Mouse (Mus musculus) forebrain, embryonic 11.5 days (tissue): ENCODE data around the gene Cdc14b. TPM values are rescaled to one million over a fixed set of nuclear protein-coding genes. Genes with fewer than 3 reads are reported as not detected.

Source experiments
- ATAC-seq: fragments of 200-750 bp; cut with Nextera tagmentation; replicated peaks from 2 replicates; pipeline ENCODE4 v1.8.0; 2017; ENCODE audit warnings: moderate TSS enrichment; ENCODE audit not compliant: low FRiP score
- DNase-seq: peaks from one replicate; pipeline ENCODE4 v3.0.0-alpha.2; 2017; ENCODE audit warnings: low spot score
- H3K27ac ChIP-seq: fragments of 300-500 bp; sonication (generic); 2 replicates; pipeline ENCODE4 v1.5.1; 2014; ENCODE audit warnings: low read depth, low read length
- H3K27me3 ChIP-seq: fragments of 300-500 bp; sonication (generic); 2 replicates; pipeline ENCODE4 v1.6.1; 2014; ENCODE audit warnings: mild to moderate bottlenecking, low read length, mixed read lengths; ENCODE audit not compliant: control insufficient read depth, insufficient read depth
- H3K36me3 ChIP-seq: fragments of 300-500 bp; sonication (generic); 2 replicates; pipeline ENCODE4 v1.6.1; 2014; ENCODE audit warnings: mild to moderate bottlenecking, low read length, moderate library complexity, mixed read lengths; ENCODE audit not compliant: control insufficient read depth, insufficient read depth
- H3K4me1 ChIP-seq: fragments of 300-500 bp; sonication (generic); replicated peaks from 2 replicates; pipeline ENCODE4 v1.6.1; 2014; ENCODE audit warnings: low read length, mixed read lengths; ENCODE audit not compliant: control insufficient read depth, insufficient read depth
- H3K4me2 ChIP-seq: fragments of 300-500 bp; sonication (generic); 2 replicates; pipeline ENCODE4 v1.6.1; 2014; ENCODE audit warnings: low read depth, mild to moderate bottlenecking, low read length, moderate library complexity, mixed read lengths; ENCODE audit not compliant: severe bottlenecking
- H3K4me3 ChIP-seq: fragments of 300-500 bp; sonication (generic); 2 replicates; pipeline ENCODE4 v1.5.1; 2014; ENCODE audit warnings: low read depth, low read length
- H3K9ac ChIP-seq: fragments of 300-500 bp; sonication (generic); 2 replicates; pipeline ENCODE4 v1.6.1; 2014; ENCODE audit warnings: low read length
- H3K9me3 ChIP-seq: fragments of 300-500 bp; sonication (generic); 2 replicates; pipeline ENCODE4 v1.6.1; 2016; ENCODE audit warnings: low read length, mixed read lengths; ENCODE audit not compliant: control insufficient read depth
- WGBS: fragments of 180-500 bp; shearing (Covaris S2); extraction: QIAGEN DNeasy Blood & Tissue Kit; methylation state at CpG from one replicate; pipeline ENCODE4 v1.1.7; 2014; 5-methylcytosine and 5-hydroxymethylcytosine counted together
- polyA plus RNA-seq: library from polyadenylated mRNA; unstranded; fragments of >200 nt; fragmentation: Nextera tagmentation; extraction: Ambion mirVana; gene quantifications from 2 replicates; pipeline ENCODE4 v1.2.1, GENCODE M21; 2014

The Cdc14b gene
- polyA plus RNA-seq, 1 experiment from 2014 or later = 13.7 TPM

DNA sequence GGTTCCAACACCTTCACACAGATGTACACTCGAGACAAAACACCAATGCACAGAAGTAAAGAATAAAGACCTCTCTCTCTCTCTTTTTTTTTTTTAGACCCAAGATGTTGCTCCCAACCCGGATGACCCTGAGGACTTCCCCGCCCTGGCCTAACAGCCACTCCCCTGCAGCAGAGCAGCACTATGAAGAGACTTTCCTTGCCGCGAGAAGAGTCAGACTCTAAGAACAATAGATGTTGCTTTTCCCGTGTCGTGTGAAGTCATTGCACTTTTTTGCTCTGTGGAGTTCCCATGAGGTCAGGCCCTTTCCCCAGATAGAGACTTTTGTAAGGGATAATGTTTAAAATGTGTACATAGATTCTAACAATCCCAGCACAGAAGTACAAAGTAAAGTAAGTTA lies 89.9 kb downstream of the Cdc14b start:
- Histone ChIP-seq H3K4me2 (no peak overlapping the region), H3K9ac (no peak overlapping the region), H3K4me1 (no peaks in the 10 kb centered on the region), H3K36me3 (no peaks in the 10 kb centered on the region), H3K27ac (no peak overlapping the region), H3K9me3 (no peaks in the 10 kb centered on the region), H3K27me3 (no peaks in the 10 kb centered on the region), H3K4me3 (no peak overlapping the region)
- WGBS = 84% methylated on average over 7 of the region's 7 CpGs
- ATAC-seq (no peak), DNase-seq (no peak)

DNA sequence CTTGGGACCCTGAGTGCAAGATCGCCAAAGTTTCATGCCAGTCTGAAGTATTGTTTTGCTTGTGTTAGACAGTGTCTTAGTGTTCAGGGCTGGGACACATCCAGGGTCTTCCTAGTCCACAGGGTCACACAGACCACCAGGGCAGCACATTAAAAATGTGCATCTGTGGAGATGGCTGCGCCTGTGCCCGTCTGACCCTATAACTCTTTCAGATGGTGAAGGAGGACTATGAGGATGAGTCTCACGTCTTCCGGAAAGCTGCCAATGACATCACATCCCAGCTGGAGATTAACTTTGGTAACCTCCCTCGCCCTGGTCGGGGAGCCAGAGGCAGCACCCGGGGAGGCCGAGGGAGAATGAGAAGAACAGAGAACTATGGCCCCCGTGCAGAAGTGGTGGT lies 90.7 kb downstream of the Cdc14b start:
- ATAC-seq (no peak), DNase-seq (no peak)
- no peak overlapping the region for H3K9ac ChIP-seq
- no peak overlapping the region for H3K4me3 ChIP-seq
- H3K4me2 ChIP-seq = no peak overlapping the region
- WGBS = 87% methylated on average over 10 of the region's 10 CpGs
- H3K9me3 ChIP-seq = no peaks in the 10 kb centered on the region
- no peaks in the 10 kb centered on the region for H3K27me3 ChIP-seq
- H3K27ac ChIP-seq = no peak overlapping the region
- no peaks in the 10 kb centered on the region for H3K36me3 ChIP-seq
- no peaks in the 10 kb centered on the region for H3K4me1 ChIP-seq

DNA sequence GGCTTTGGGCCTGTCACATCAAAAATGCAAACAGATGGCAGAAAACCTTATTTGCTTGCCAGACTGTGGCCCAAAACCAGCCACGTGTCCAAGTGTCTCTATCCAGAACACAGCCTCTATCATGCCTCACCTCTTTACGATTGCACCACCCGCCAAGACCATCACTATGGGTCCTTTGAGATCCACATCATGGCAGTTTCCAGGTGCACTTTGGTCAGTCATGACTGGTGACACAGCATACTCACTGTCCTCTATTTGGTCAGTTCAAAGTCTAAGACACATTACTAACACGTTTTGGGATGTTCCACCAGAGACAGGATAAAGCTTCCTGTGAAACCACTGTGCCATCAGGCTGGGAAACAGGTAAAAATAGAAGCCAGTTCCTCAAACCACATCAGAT lies 91.5 kb downstream of the Cdc14b start:
- Histone ChIP-seq H3K9me3 (no peaks in the 10 kb centered on the region), H3K4me2 (no peak overlapping the region), H3K4me3 (no peak overlapping the region), H3K4me1 (no peaks in the 10 kb centered on the region), H3K9ac (no peak overlapping the region), H3K27me3 (no peaks in the 10 kb centered on the region), H3K27ac (no peak overlapping the region), H3K36me3 (no peaks in the 10 kb centered on the region)
- no peak for ATAC-seq
- DNase-seq = no peak
- WGBS = 81% methylated on average over 4 of the region's 4 CpGs

DNA sequence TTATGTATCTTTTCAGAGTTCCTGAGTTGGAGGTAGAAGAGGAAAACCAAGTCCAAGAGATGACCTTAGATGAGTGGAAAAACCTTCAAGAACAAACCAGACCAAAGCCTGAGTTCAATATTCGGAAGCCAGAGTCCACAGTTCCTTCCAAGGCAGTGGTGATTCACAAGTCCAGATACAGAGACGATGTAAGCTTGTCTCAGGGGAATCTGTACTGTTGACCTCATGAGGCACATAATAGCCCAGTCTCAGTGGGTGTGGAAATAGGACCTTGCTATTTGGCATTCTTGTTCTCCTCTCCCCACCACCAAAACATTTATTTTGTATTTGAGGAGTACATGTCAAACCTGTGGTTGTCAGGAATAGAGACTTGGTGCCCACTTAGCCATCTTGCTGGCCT lies 93.0 kb downstream of the Cdc14b start:
- no peaks in the 10 kb centered on the region for H3K4me1 ChIP-seq
- H3K9me3 ChIP-seq = no peaks in the 10 kb centered on the region
- H3K36me3 ChIP-seq = no peaks in the 10 kb centered on the region; the same call in 1 of the 2 replicates
- H3K9ac ChIP-seq = no peak overlapping the region
- DNase-seq (no peak), ATAC-seq (no peak)
- H3K27me3 ChIP-seq = no peaks in the 10 kb centered on the region
- no peak overlapping the region for H3K4me2 ChIP-seq
- 88% methylated on average over 2 of the region's 2 CpGs for WGBS
- no peak overlapping the region for H3K4me3 ChIP-seq
- no peak overlapping the region for H3K27ac ChIP-seq

DNA sequence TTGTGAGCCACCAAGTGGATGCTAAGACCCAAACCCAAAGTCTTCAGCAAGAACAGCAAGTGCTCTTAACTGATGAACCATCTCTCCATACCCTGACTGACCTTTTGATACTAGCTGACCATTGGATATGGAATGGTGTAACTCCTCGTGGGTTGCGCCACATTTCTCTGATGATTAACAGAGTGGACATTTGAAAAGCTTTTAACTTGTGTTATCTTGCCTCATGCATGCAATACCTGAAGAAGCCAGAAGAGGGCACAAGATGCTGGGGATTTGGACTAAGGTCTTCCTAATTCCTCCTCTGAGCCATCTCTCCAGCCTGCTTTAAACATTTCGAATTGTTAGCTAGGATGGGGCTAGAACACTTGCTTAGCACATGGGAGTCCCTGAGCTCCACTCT lies 94.2 kb downstream of the Cdc14b start:
- no peaks in the 10 kb centered on the region; the same call in 1 of the 2 replicates for H3K36me3 ChIP-seq
- WGBS = 88% methylated on average over 3 of the region's 3 CpGs
- ATAC-seq = no peak

DNA sequence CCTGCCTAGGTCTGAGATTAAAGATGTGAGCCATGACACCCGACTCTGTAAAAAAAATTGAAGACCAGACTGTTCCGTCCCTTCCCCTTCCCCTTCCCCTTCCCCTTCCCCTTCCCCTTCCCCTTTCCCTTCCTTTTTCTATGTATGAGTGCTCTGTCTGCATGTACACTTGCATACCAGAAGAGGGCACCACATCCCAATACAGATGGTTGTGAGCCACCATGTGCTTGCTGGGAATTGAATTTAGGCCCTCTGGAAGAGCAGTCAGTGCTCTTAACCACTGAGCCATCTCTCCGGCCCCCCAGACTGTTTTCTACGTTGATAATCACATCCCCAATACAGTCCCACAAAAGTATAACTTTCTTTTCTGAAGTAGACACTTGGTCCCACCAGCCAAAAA lies 94.8 kb downstream of the Cdc14b start:
- Histone ChIP-seq H3K27ac (no peak overlapping the region), H3K4me2 (no peak overlapping the region), H3K4me3 (no peak overlapping the region), H3K27me3 (no peaks in the 10 kb centered on the region), H3K4me1 (no peaks in the 10 kb centered on the region), H3K9ac (no peak overlapping the region), H3K9me3 (no peaks in the 10 kb centered on the region), H3K36me3 (no peaks in the 10 kb centered on the region; the same call in 1 of the 2 replicates)
- DNase-seq = no peak
- WGBS = 88% methylated on average over 4 of the region's 4 CpGs
- no peak for ATAC-seq

More for the DNA sequence above, 94.2 kb downstream of the Cdc14b start:
- no peak overlapping the region for H3K27ac ChIP-seq
- no peaks in the 10 kb centered on the region for H3K4me1 ChIP-seq
- DNase-seq = no peak
- H3K4me3 ChIP-seq = no peak overlapping the region
- no peaks in the 10 kb centered on the region for H3K9me3 ChIP-seq
- H3K4me2 ChIP-seq = no peak overlapping the region
- H3K27me3 ChIP-seq = no peaks in the 10 kb centered on the region
- H3K9ac ChIP-seq = no peak overlapping the region

DNA sequence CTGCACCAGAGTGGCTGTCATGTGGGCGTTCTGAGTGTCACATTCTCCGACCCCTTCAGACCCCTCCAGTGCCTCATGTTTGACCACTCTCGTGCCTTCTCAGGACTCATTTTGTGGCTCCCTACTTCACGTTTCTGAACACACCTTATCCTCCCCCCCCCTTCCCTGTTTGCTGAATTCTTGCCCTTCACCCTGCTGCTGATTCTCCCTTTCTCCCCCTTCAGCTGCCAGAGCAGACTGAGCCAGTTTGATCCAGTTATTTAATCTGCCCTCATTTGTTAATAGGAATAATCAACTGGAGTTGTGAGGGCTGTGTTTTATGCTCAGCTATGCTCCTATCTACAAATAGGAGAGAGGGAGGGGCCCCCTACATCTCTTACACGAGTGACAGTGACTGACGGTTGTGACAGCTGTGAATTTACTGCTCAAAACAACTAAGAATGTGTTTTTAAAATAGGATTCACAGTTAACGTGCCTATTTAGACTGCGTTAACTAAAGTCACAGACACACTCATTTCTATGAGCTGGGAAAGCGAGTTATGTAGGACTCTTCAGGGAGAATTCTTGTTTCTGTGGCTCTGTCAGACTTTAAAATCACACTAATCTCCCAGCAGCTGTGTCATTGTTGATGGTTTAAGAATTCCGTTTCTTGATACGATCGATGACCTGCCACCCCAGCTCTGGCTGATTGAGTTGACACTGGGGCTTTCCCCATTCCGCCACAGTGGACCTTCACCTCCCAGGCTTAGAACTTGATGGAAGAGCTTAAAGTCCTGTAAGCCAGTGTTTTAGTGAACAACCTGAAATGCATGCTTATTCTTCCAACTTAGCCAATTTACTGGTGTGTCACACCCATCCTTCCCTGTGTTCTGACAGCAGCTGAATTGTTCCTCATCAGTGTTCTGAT lies 96.1 kb downstream of the Cdc14b start:
- Histone ChIP-seq H3K9ac (no peak overlapping the region), H3K4me3 (no peak overlapping the region), H3K27me3 (no peaks in the 10 kb centered on the region), H3K27ac (no peak overlapping the region), H3K9me3 (no peaks in the 10 kb centered on the region), H3K4me2 (no peak overlapping the region), H3K36me3 (no peaks in the 10 kb centered on the region; the same call in 1 of the 2 replicates), H3K4me1 (no peaks in the 10 kb centered on the region)
- WGBS = 65% methylated on average over 13 of the region's 13 CpGs
- DNase-seq = no peak
- ATAC-seq = no peak

DNA sequence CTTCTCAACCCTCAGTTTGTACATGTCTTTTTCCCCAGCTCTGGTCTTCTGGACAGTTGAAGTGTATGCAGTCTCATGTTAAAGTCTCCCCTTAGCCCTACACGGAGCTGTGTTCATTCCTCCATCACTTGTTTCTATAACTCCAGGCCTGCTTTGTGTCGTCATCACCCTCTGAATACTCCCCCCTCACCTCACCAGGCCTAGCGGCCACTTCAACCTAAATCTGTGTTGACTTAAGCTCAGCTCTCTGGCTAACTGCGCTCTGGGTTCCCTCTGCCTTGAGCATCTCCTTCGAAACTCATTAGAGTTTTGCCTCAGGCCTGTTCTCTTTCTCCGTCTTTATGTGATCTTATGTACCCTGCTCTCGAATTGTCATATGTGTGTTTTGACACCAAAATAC lies 97.1 kb downstream of the Cdc14b start:
- Histone ChIP-seq H3K4me3 (no peak overlapping the region), H3K4me2 (no peak overlapping the region), H3K9me3 (no peaks in the 10 kb centered on the region), H3K9ac (no peak overlapping the region), H3K36me3 (no peaks in the 10 kb centered on the region; the same call in 1 of the 2 replicates), H3K27me3 (no peaks in the 10 kb centered on the region), H3K4me1 (no peaks in the 10 kb centered on the region), H3K27ac (no peak overlapping the region)
- 81% methylated on average over 7 of the region's 7 CpGs for WGBS
- ATAC-seq = no peak
- no peak for DNase-seq

DNA sequence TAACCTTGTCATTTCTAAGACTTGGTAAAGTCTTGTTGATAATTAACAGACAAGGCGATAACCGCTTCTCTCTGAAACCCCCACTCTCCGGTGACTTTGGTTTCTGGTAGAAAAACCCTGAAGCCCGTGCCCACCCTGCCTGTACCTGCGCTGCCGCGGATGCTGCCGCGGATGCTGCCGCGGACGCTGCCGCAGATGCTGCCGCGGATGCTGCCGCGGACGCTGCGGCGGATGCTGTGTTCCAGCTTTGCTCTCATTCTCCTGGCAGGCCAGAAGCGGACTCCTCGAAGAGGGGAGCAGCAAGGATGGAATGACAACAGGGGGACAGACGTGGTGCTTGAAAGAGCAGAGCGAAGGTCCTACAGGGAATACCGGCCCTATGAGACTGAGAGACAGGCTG lies 105.3 kb downstream of the Cdc14b start:
- H3K36me3 ChIP-seq = no peaks in the 10 kb centered on the region
- H3K9me3 ChIP-seq = peaks cover 27% of the 10 kb centered on the region
- H3K4me1 ChIP-seq = no peaks in the 10 kb centered on the region
- H3K27ac ChIP-seq = no peak overlapping the region
- WGBS = 99% methylated on average over 25 of the region's 25 CpGs
- DNase-seq (no peak), ATAC-seq (no peak)
- H3K27me3 ChIP-seq = no peaks in the 10 kb centered on the region
- no peak overlapping the region for H3K4me3 ChIP-seq
- H3K9ac ChIP-seq = no peak overlapping the region
- no peak overlapping the region for H3K4me2 ChIP-seq
